Mouse (Mus musculus): Measurements from ENCODE around the gene Dusp22. TPM values are rescaled to one million over a fixed set of nuclear protein-coding genes. Genes with fewer than 3 reads are reported as not detected.

Gene Dusp22
- polyA plus RNA-seq, 1 experiment from 2014 or later, result 16.2 TPM

- peaks cover 8% of the 10 kb centered on the region for H3K4me1 ChIP-seq (ENCODE audit: control insufficient read depth, insufficient read depth, low read length)
- H3K4me2 ChIP-seq (ENCODE audit: low read depth, severe bottlenecking), result no peak overlapping the region
- no peak for ATAC-seq (ENCODE audit: insufficient number of reproducible peaks, low FRiP score, low TSS enrichment, low read depth)
- DNase-seq (ENCODE audit: low spot score), result peak; percentile 8
- WGBS, result 75% methylated on average over 3 of the region's 3 CpGs
- no peak overlapping the region for H3K4me3 ChIP-seq (ENCODE audit: low read depth, low read length)
- H3K9me3 ChIP-seq (ENCODE audit: control insufficient read depth, low read length), result no peaks in the 10 kb centered on the region
- H3K36me3 ChIP-seq (ENCODE audit: control insufficient read depth, insufficient read depth, low read length), result no peaks in the 10 kb centered on the region
- H3K27me3 ChIP-seq (ENCODE audit: control insufficient read depth, insufficient read depth, low read length), result peaks cover 36% of the 10 kb centered on the region
- no peak overlapping the region for H3K9ac ChIP-seq (ENCODE audit: low read length)
- H3K27ac ChIP-seq (replicated peaks; ENCODE audit: low read depth, low read length), result no peak overlapping the region
Observed at GRCm38 (mm10) chr13:30753441-30753840, 93.6 kb downstream of the Dusp22 start.

GRCm38 (mm10) chr13:30754066-30754465 is 94.3 kb downstream of the Dusp22 start:
- DNase-seq (ENCODE audit: low spot score), result peak; percentile 8
- 92% methylated on average over 4 of the region's 4 CpGs for WGBS

GRCm38 (mm10) chr13:30754825-30755476 is 95.2 kb downstream of the Dusp22 start:
- Histone ChIP-seq H3K36me3 (ENCODE audit: control insufficient read depth, insufficient read depth, low read length) (no peaks in the 10 kb centered on the region), H3K9ac (ENCODE audit: low read length) (no peak overlapping the region), H3K4me2 (ENCODE audit: low read depth, severe bottlenecking) (no peak overlapping the region), H3K4me3 (ENCODE audit: low read depth, low read length) (no peak overlapping the region), H3K4me1 (ENCODE audit: control insufficient read depth, insufficient read depth, low read length) (peaks cover 3% of the 10 kb centered on the region; the same call in 1 of the 2 replicates), H3K9me3 (ENCODE audit: control insufficient read depth, low read length) (no peaks in the 10 kb centered on the region), H3K27ac (replicated peaks; ENCODE audit: low read depth, low read length) (no peak overlapping the region), H3K27me3 (ENCODE audit: control insufficient read depth, insufficient read depth, low read length) (peaks cover 23% of the 10 kb centered on the region)
- ATAC-seq (ENCODE audit: insufficient number of reproducible peaks, low FRiP score, low TSS enrichment, low read depth) (no peak), DNase-seq (ENCODE audit: low spot score) (peak; percentile 14)
- 83% methylated on average over 10 of the region's 10 CpGs for WGBS

More at GRCm38 (mm10) chr13:30754066-30754465, 94.3 kb downstream of the Dusp22 start:
- Histone ChIP-seq H3K4me3 (ENCODE audit: low read depth, low read length) (no peak overlapping the region), H3K27me3 (ENCODE audit: control insufficient read depth, insufficient read depth, low read length) (peaks cover 31% of the 10 kb centered on the region), H3K27ac (replicated peaks; ENCODE audit: low read depth, low read length) (no peak overlapping the region), H3K4me2 (ENCODE audit: low read depth, severe bottlenecking) (no peak overlapping the region), H3K9ac (ENCODE audit: low read length) (no peak overlapping the region), H3K36me3 (ENCODE audit: control insufficient read depth, insufficient read depth, low read length) (no peaks in the 10 kb centered on the region), H3K9me3 (ENCODE audit: control insufficient read depth, low read length) (no peaks in the 10 kb centered on the region), H3K4me1 (ENCODE audit: control insufficient read depth, insufficient read depth, low read length) (peaks cover 3% of the 10 kb centered on the region)
- no peak for ATAC-seq (ENCODE audit: insufficient number of reproducible peaks, low FRiP score, low TSS enrichment, low read depth)

- Histone ChIP-seq H3K27me3 (ENCODE audit: control insufficient read depth, insufficient read depth, low read length) (peaks cover 16% of the 10 kb centered on the region), H3K9ac (ENCODE audit: low read length) (no peak overlapping the region), H3K4me1 (ENCODE audit: control insufficient read depth, insufficient read depth, low read length) (no peaks in the 10 kb centered on the region), H3K4me3 (ENCODE audit: low read depth, low read length) (no peak overlapping the region), H3K27ac (replicated peaks; ENCODE audit: low read depth, low read length) (no peak overlapping the region), H3K4me2 (ENCODE audit: low read depth, severe bottlenecking) (no peak overlapping the region), H3K36me3 (ENCODE audit: control insufficient read depth, insufficient read depth, low read length) (no peaks in the 10 kb centered on the region), H3K9me3 (ENCODE audit: control insufficient read depth, low read length) (no peaks in the 10 kb centered on the region)
- DNase-seq (ENCODE audit: low spot score) (no peak), ATAC-seq (ENCODE audit: insufficient number of reproducible peaks, low FRiP score, low TSS enrichment, low read depth) (no peak)
- WGBS, result 75% methylated on average over 3 of the region's 3 CpGs
Observed at GRCm38 (mm10) chr13:30755577-30755976, 95.8 kb downstream of the Dusp22 start.

- ATAC-seq (ENCODE audit: insufficient number of reproducible peaks, low FRiP score, low TSS enrichment, low read depth) (no peak), DNase-seq (ENCODE audit: low spot score) (no peak)
- no peaks in the 10 kb centered on the region for H3K36me3 ChIP-seq (ENCODE audit: control insufficient read depth, insufficient read depth, low read length)
- H3K27me3 ChIP-seq (ENCODE audit: control insufficient read depth, insufficient read depth, low read length), result peaks cover 11% of the 10 kb centered on the region
- H3K4me3 ChIP-seq (ENCODE audit: low read depth, low read length), result no peak overlapping the region
- no peaks in the 10 kb centered on the region for H3K9me3 ChIP-seq (ENCODE audit: control insufficient read depth, low read length)
- 84% methylated on average over 9 of the region's 9 CpGs for WGBS
- no peak overlapping the region for H3K27ac ChIP-seq (replicated peaks; ENCODE audit: low read depth, low read length)
- H3K4me1 ChIP-seq (ENCODE audit: control insufficient read depth, insufficient read depth, low read length), result no peaks in the 10 kb centered on the region
- H3K9ac ChIP-seq (ENCODE audit: low read length), result no peak overlapping the region
- no peak overlapping the region for H3K4me2 ChIP-seq (ENCODE audit: low read depth, severe bottlenecking)
Observed at GRCm38 (mm10) chr13:30755998-30756639, 96.3 kb downstream of the Dusp22 start.

- no peaks in the 10 kb centered on the region for H3K4me1 ChIP-seq (ENCODE audit: control insufficient read depth, insufficient read depth, low read length)
- no peaks in the 10 kb centered on the region for H3K9me3 ChIP-seq (ENCODE audit: control insufficient read depth, low read length)
- no peak overlapping the region for H3K4me3 ChIP-seq (ENCODE audit: low read depth, low read length)
- DNase-seq (ENCODE audit: low spot score) (no peak), ATAC-seq (ENCODE audit: insufficient number of reproducible peaks, low FRiP score, low TSS enrichment, low read depth) (no peak)
- no peak overlapping the region for H3K9ac ChIP-seq (ENCODE audit: low read length)
- 0 out of 2 replicates have a peak, but pooled peaks cover 3% of the 10 kb centered on the region for H3K27me3 ChIP-seq (ENCODE audit: control insufficient read depth, insufficient read depth, low read length)
- H3K4me2 ChIP-seq (ENCODE audit: low read depth, severe bottlenecking), result no peak overlapping the region
- 84% methylated on average over 14 of the region's 14 CpGs for WGBS
- H3K36me3 ChIP-seq (ENCODE audit: control insufficient read depth, insufficient read depth, low read length), result no peaks in the 10 kb centered on the region
- H3K27ac ChIP-seq (replicated peaks; ENCODE audit: low read depth, low read length), result no peak overlapping the region
Observed at GRCm38 (mm10) chr13:30757264-30757900, 97.6 kb downstream of the Dusp22 start.

- H3K9me3 ChIP-seq (ENCODE audit: control insufficient read depth, low read length), result no peaks in the 10 kb centered on the region
- ATAC-seq (ENCODE audit: insufficient number of reproducible peaks, low FRiP score, low TSS enrichment, low read depth), result no peak
- H3K4me2 ChIP-seq (ENCODE audit: low read depth, severe bottlenecking), result no peak overlapping the region
- no peak overlapping the region for H3K9ac ChIP-seq (ENCODE audit: low read length)
- H3K27me3 ChIP-seq (ENCODE audit: control insufficient read depth, insufficient read depth, low read length), result no peaks in the 10 kb centered on the region
- no peaks in the 10 kb centered on the region for H3K4me1 ChIP-seq (ENCODE audit: control insufficient read depth, insufficient read depth, low read length)
- 87% methylated on average over 11 of the region's 11 CpGs for WGBS
- H3K36me3 ChIP-seq (ENCODE audit: control insufficient read depth, insufficient read depth, low read length), result no peaks in the 10 kb centered on the region
- no peak overlapping the region for H3K27ac ChIP-seq (replicated peaks; ENCODE audit: low read depth, low read length)
- DNase-seq (ENCODE audit: low spot score), result no peak
- H3K4me3 ChIP-seq (ENCODE audit: low read depth, low read length), result no peak overlapping the region
Observed at GRCm38 (mm10) chr13:30758789-30759381, 99.1 kb downstream of the Dusp22 start.

- Histone ChIP-seq H3K4me1 (ENCODE audit: control insufficient read depth, insufficient read depth, low read length) (no peaks in the 10 kb centered on the region), H3K27me3 (ENCODE audit: control insufficient read depth, insufficient read depth, low read length) (no peaks in the 10 kb centered on the region), H3K9me3 (ENCODE audit: control insufficient read depth, low read length) (no peaks in the 10 kb centered on the region), H3K4me2 (ENCODE audit: low read depth, severe bottlenecking) (no peak overlapping the region), H3K9ac (ENCODE audit: low read length) (no peak overlapping the region), H3K36me3 (ENCODE audit: control insufficient read depth, insufficient read depth, low read length) (no peaks in the 10 kb centered on the region), H3K27ac (replicated peaks; ENCODE audit: low read depth, low read length) (no peak overlapping the region), H3K4me3 (ENCODE audit: low read depth, low read length) (no peak overlapping the region)
- ATAC-seq (ENCODE audit: insufficient number of reproducible peaks, low FRiP score, low TSS enrichment, low read depth) (no peak), DNase-seq (ENCODE audit: low spot score) (peak; percentile 9)
- WGBS, result 76% methylated on average over 3 of the region's 3 CpGs
Observed at GRCm38 (mm10) chr13:30760374-30761090, 100.7 kb downstream of the Dusp22 start.

Data from limb, embryonic 11.5 days (tissue).